Mouse (Mus musculus): Measurements from ENCODE around the gene Cby1.

The Cby1 gene

DNA sequence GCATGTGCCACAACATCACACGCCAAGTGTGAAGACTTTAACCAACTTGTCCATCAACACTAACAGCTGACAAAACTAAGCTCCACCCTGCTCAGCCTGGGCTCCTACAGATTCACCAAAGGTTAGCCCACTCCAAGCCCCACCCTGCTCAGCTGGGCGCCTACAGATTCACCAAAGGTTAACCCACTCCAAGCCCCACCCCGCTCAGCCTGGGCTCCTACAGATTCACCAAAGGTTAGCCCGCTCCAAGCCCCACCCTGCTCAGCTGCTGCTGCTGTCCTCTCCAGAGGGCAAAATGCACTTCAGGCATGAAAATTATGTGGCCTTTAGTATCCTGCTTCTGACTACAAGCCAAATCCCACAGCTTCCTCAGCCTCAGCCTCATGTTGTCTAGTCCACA lies 23.0 kb downstream of the Cby1 start:
- no peak for DNase-seq (ENCODE audit: low spot score)

DNA sequence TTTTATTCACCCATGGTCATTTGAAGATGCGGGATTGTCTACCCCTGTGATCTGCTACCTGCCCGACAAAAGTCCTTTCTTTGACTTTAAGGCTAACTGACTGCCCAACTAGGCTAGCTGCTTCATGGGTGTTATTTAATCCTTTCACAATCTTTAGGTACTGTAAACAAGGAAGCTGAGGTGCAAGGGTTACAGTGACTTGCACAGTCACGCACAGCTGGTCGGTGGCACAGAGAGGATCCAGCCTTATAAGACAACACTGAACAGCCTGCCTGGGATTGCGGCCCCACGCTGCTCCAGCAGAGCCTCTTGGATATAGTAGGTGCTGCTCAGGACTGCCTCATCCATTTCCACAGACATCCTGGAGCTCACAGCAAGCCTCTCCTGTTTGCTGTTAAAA lies 24.1 kb downstream of the Cby1 start:
- DNase-seq (ENCODE audit: low spot score) = no peak

DNA sequence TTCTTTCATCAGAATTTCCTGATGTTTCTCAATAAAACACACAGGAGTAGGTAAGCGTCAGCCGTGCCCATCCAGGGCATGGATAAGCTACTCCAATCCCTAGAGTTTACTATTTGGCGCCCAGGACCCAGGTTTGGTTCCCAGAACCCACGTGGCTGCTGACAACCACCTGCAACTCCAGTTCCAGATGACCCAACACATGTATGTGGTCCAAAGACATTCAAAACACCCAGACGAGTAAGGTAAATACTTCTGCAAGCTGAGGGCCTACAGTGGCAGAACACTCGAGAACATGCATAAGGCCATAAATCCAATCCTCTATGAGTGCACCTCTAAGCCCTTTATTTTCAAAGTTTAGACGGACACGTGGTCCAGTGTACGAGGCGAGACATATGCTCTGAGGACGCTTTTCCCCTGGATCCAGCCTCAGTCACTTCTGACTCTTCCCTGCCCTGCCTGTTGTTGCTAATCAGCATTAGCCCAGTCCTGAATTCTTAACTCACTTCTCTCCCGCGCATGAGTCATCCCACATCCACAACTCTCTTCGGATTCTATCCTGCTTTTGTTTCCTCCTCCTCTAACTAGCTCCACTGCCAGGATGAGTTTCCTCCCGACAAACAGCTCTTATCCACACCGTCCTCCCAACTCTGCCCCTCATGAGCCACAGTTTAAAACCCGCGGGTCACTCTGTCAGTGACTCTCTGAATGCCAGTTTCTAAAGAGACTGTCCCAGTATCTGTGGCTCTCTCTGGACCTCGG lies 24.9 kb downstream of the Cby1 start:
- no peak for DNase-seq (ENCODE audit: low spot score)

- DNase-seq (ENCODE audit: low spot score) = no peak
Measured at GRCm38 (mm10) chr15:79684616-79685015, 25.6 kb downstream of the Cby1 start.

- DNase-seq (ENCODE audit: low spot score) = no peak
Measured at GRCm38 (mm10) chr15:79685141-79685641, 26.2 kb downstream of the Cby1 start.

DNA sequence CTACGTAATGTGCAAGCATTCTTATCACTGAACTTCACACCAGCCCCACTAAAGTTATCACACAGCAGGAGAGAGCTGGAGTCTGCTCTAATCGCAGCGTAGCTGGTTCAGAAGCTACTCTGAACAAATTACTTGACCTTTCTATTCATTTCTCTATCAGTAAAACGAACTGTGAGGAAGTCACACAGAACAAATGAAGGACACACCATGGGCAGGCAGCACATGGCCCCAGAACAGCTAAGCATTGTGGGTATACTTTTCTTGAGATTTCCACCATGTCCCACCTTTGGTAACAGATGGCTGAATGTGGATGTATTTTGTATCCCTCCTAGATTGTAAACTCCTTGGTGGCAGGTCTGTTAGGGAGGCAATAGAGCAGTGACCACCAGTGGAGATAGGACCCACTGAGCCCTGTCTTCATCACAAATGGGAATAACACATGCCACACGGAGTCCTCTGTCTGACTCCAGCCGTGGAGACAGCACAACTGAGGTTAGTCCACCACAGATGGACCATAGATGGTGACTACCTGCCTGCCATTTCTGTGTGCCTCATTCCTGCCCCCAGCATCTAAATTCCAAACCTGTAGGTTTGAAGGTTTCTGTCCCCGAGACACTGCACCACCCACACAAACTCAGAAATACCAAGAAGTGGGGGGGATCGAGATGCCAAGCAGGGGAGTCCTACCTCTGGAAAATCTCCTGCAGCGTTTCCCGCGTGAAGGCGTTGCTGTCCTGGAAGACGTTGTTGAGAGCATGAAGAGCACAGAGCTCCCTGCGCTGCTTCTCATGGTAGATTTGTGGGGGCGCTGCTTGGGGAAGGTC lies 27.3 kb downstream of the Cby1 start:
- no peak for DNase-seq (ENCODE audit: low spot score)

DNA sequence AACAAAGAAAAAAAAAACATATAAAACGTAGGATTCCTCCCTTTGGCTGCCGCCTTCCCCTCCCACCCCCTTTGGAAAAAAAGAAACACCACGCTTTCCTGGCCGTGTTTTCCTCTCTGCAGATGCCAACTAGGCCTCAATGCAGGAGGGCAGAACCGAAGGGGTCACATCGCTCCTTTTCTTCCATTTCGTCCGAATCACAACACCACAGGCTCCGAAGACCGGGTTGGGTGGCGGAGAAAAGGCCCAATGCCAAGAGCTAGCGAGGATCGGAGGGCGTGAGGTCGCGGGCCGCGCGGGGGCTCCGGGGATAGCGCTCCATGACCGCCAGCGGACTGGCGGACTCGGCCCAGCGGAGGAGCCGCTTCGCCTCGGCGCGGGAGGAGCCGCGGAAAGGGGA lies 28.2 kb downstream of the Cby1 start:
- DNase-seq (ENCODE audit: low spot score) = no peak

- DNase-seq (ENCODE audit: low spot score) = peak; percentile 96
Measured at GRCm38 (mm10) chr15:79687646-79688267, 28.8 kb downstream of the Cby1 start, which contains the start of gene Josd1. Gene Josd1, minus strand, starts transcription at chr15:79687919.

- DNase-seq (ENCODE audit: low spot score) = no peak
Measured at GRCm38 (mm10) chr15:79688268-79688956, 29.4 kb downstream of the Cby1 start.

DNA sequence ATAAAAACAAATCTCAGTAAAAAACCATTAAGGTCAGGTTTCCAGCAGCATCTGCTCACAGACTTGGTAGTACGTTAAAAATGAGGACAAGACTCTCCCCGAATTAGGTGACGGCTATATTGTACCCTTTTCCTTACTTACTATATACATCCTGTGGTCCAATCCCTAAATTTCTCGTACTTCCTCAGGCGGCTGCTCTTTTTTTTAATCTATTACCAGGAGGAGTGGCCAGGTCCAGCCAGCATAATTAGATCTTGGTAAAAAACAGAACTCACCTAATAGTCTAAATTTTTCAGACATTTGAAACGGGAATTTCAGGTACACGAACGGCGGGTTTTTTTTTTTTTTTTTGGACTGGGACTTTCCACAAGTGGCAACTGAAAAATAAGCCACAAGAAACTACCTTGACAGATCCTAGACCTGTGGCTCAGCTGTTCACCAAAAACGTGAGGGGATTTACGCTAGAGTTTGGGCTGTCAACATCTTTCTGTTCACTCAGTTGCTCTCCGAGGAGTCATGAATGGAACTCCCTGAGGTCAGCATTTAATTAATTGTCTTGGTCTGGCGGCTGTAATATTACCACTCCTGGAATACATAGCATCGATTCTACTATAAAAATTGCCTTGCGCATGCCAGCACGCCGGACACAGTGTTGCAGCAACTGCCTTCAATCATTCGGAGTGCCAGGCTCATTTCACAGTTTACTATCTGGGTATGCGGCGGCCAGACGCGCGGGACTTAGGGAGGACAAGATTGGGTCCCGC lies 30.8 kb downstream of the Cby1 start:
- DNase-seq (ENCODE audit: low spot score) = no peak

- peak; percentile 99 for DNase-seq (ENCODE audit: low spot score)
Measured at GRCm38 (mm10) chr15:79690426-79691022, 31.5 kb downstream of the Cby1 start, which contains the start of gene Gtpbp1. Gene Gtpbp1, plus strand, starts transcription at chr15:79690845.

DNA sequence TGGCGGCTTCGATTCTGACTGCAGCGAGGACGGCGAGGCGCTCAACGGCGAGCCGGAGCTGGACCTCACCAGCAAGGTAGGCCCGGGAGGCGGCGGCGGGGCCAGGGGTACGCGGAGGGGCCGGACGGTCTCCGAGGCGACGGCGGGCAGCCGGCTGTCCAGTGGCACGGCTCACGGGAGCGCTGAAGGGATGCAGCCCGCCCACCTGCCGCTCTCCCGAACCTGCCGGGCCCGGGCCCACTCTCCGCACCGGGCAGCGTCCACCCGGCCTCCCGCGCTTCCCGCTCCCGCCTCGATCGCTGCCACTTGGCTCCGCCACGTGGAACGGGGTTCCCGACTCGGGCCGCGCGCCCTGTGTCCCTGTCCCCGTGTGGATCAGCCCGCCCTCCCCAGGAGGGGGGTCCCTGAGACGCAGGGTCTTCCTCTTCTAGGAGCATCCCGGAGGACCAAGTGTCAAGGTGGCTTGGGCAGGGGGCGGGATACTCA lies 32.1 kb downstream of the Cby1 start:
- peak; percentile 78 for DNase-seq (ENCODE audit: low spot score)

GRCm38 (mm10) chr15:79692334-79692733 lies 33.3 kb downstream of the Cby1 start:
- DNase-seq (ENCODE audit: low spot score) = no peak

DNA sequence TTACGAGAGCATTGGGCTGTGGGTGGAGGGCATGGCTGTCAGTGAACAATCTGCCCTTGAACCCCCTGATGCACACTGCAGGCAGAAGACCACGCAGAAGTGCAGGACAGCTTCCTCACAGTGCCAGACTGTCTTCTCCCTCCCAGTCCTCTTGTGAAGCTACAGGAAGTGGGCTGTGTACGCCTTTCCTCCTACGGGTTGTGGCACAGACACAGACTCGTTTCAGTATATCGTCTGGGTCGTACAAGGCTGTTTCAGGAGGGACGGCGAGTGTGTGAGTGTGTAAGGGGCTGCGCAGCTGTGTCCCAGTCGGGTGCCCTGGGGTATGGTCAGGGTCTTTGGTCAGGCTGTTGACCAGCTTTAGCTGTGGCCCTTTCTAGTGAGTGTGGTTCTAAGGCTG lies 34.7 kb downstream of the Cby1 start:
- DNase-seq (ENCODE audit: low spot score) = no peak

- no peak for DNase-seq (ENCODE audit: low spot score)
Measured at GRCm38 (mm10) chr15:79694512-79694911, 35.5 kb downstream of the Cby1 start.

GRCm38 (mm10) chr15:79695516-79695915 lies 36.5 kb downstream of the Cby1 start:
- DNase-seq (ENCODE audit: low spot score) = no peak

GRCm38 (mm10) chr15:79696508-79696907 lies 37.5 kb downstream of the Cby1 start:
- no peak for DNase-seq (ENCODE audit: low spot score)

GRCm38 (mm10) chr15:79697011-79697410 lies 38.0 kb downstream of the Cby1 start:
- DNase-seq (ENCODE audit: low spot score) = no peak

DNA sequence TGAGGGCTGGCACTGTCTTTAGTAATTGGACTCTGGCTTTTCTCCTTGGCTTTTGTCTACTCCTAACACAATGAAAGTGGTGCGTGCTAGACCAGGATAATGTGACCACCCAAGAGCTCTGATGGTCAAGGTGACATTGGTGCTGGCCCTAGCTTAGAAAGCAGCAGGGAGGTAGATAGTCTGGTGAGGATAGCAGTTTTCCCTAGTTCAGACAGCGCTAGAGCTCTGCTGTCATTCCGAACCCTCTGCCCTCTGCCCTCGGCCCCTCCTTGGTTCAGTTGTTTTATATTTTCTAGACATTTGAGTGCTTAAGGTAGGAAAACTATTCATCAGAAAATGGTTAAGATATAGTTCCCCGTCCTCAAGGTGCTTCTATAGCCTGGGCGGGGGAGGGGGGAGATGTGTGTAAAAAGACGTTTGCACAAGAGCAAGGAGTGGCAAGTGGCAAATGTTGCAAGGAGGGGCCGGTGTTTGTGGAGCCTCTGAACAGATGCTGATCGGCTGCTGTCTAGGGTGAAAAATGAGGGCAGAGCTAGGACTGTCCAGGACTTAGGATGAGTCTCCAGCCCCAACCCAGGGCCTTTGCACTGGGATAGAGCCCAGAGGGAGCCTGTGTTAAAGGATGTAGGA lies 38.7 kb downstream of the Cby1 start:
- DNase-seq (ENCODE audit: low spot score) = no peak

- DNase-seq (ENCODE audit: low spot score) = no peak
Measured at GRCm38 (mm10) chr15:79706603-79707214, 47.7 kb downstream of the Cby1 start.
